Mouse (Mus musculus): ENCODE measurements around the gene Stambpl1.

- TF ChIP-seq EP300 (IDR thresholded peaks at IDR 0.05; ENCODE audit: low read depth) (no peak), CTCF (IDR thresholded peaks at IDR 0.05; ENCODE audit: low read depth) (no peak)
These were observed 1.1 kb downstream of the Stambpl1 start for GRCm38 (mm10) chr19:34193149-34193548.
